Mouse (Mus musculus) mammary gland, adult 2 months (tissue): Measurements from ENCODE around the gene Adamts7. TPM values are rescaled to one million over a fixed set of nuclear protein-coding genes. Genes with fewer than 3 reads are reported as not detected.

Experiments used
- polyA plus RNA-seq: library from polyadenylated mRNA; depleted of rRNA; stranded (reverse); fragments of >200 nt; gene quantifications from 2 replicates; pipeline ENCODE4 v1.2.3, GENCODE M21; 2012; ENCODE audit warnings: low replicate concordance; rRNA removed

The Adamts7 gene
- 12.8 and 17.2 TPM in 2 replicates for polyA plus RNA-seq

GRCm38 (mm10) chr9:90162926-90163748 is at the start of gene Adamts7:
Gene Adamts7, plus strand, starts transcription at chr9:90163069.

GRCm38 (mm10) chr9:90114567-90115307 is 48.1 kb upstream of the Adamts7 start, which contains the start of gene Morf4l1:
Gene Morf4l1, minus strand, starts transcription at chr9:90114774.

Other genes starting within 250 kb of the Adamts7 start
- 78.8 and 95.4 TPM in 2 replicates for gene Ctsh, start 108.9 kb upstream of the Adamts7 start, polyA plus RNA-seq
- gene Morf4l1, start 48.3 kb upstream of the Adamts7 start, polyA plus RNA-seq, result 47.6 and 108 TPM in 2 replicates
- 38.9 and 48.1 TPM in 2 replicates for gene Tbc1d2b, start 107.7 kb downstream of the Adamts7 start, polyA plus RNA-seq